Mouse (Mus musculus) heart, adult 2 months (tissue): ENCODE measurements at regions not wholly inside any gene's neighbourhood (a gene's known extent, or its start where the extent isn't known, plus 50 kb on each side); places are given as distances from the start of the nearest gene placed in this dataset.

ENCODE experiments used
- CTCF ChIP-seq: fragments of 200-600 bp; IDR thresholded peaks from 2 replicates; pipeline ENCODE4 v1.8.1; 2022; ENCODE audit warnings: antibody characterized with exemption, mild to moderate bottlenecking, moderate library complexity
- EP300 ChIP-seq: fragments of 200-500 bp; IDR thresholded peaks from 2 replicates; pipeline ENCODE4 v1.6.1; 2011; ENCODE audit warnings: low read depth, low read length, control low read depth; ENCODE audit not compliant: insufficient read depth
- POLR2A ChIP-seq: fragments of 200-500 bp; IDR thresholded peaks from 2 replicates; pipeline ENCODE4 v1.6.1; 2011; ENCODE audit warnings: mild to moderate bottlenecking, low read depth, low read length, control low read depth; ENCODE audit not compliant: insufficient read depth

GRCm38 (mm10) chr15:52577614-52578013 lies 1307.1 kb upstream of the Gm7489 start:
- TF ChIP-seq POLR2A (no peak), EP300 (no peak), CTCF (no peak)
